Mouse (Mus musculus) thymus, adult 18-20 months (tissue): Measurements from ENCODE around the gene Whrn.

Experiments
- DNase-seq, 2 experiments: peaks; one replicate each; pipeline ENCODE4 v3.0.0; 2022; ENCODE audit warnings: mixed read lengths in 2 of 2

The Whrn gene

GRCm38 (mm10) chr4:63374331-63374730 is 121.5 kb downstream of the Whrn start:
- no peak for DNase-seq

- no peak for DNase-seq
Measured at GRCm38 (mm10) chr4:63373404-63373803, 122.4 kb downstream of the Whrn start.

GRCm38 (mm10) chr4:63371890-63372289 is 123.9 kb downstream of the Whrn start:
- peak in 1 of 2 experiments; percentile 48 for DNase-seq

GRCm38 (mm10) chr4:63370897-63371296 is 124.9 kb downstream of the Whrn start:
- no peak for DNase-seq

- DNase-seq, result peak; percentile 67 to 69
Measured at GRCm38 (mm10) chr4:63368577-63368976, 127.2 kb downstream of the Whrn start.
